14 mouse cellular contexts compared by ENCODE assay signal in genomic region chr1:84405551-84406290, GRCm38 (mm10).
"Had no signal": no experiment of that assay in that cellular context is flagged by ENCODE, and none has a peak within 500 bp of the region (broad histone marks: within the 10 kb centered on the region; RNA-seq: fewer than 3 reads in every experiment).

No protein-coding gene starts in this region.

- H3K4me2 ChIP-seq: kidney, embryonic 15.5 days; liver, embryonic 11.5 days; liver, embryonic 15.5 days; neural tube, embryonic 15.5 days; stomach, embryonic 15.5 days had no signal

- H3K27me3 ChIP-seq: kidney, embryonic 15.5 days; liver, embryonic 15.5 days; neural tube, embryonic 15.5 days; stomach, embryonic 15.5 days had no signal

- H3K9ac ChIP-seq: kidney, embryonic 15.5 days; liver, embryonic 15.5 days; neural tube, embryonic 15.5 days; stomach, embryonic 15.5 days had no signal

- H3K4me3 ChIP-seq: kidney, embryonic 15.5 days; left cerebral cortex, adult 2 months; limb, embryonic 10.5 days; liver, embryonic 15.5 days; myocyte; neural tube, embryonic 15.5 days; stomach, embryonic 15.5 days had no signal

- H3K9me3 ChIP-seq: kidney, embryonic 15.5 days; limb, embryonic 10.5 days; liver, embryonic 15.5 days; neural tube, embryonic 15.5 days; stomach, embryonic 15.5 days had no signal

- H3K36me3 ChIP-seq: kidney, embryonic 15.5 days; limb, embryonic 10.5 days; liver, embryonic 15.5 days; neural tube, embryonic 15.5 days; stomach, embryonic 15.5 days had no signal

- H3K27ac ChIP-seq: kidney, embryonic 15.5 days; left cerebral cortex, adult 2 months; limb, embryonic 10.5 days; liver, embryonic 15.5 days; neural tube, embryonic 15.5 days; stomach, embryonic 15.5 days had no signal

- ATAC-seq: intestine, embryonic 16.5 days had no signal

- DNase-seq: kidney, adult 2 months; kidney, postnatal 14 days; lung, adult 2 months; thymus, adult 2 months; thymus, postnatal 25 days had no signal

- H3K4me1 ChIP-seq: kidney, embryonic 15.5 days; limb, embryonic 10.5 days; liver, embryonic 15.5 days; stomach, embryonic 15.5 days had no signal
